Mouse (Mus musculus): ENCODE measurements around the gene Stxbp5. TPM values are rescaled to one million over a fixed set of nuclear protein-coding genes. Genes with fewer than 3 reads are reported as not detected.
A peak's percentile ranks its signal among the peaks of the same experiment; 100 is the strongest.
"Not testable (repeated sequence)": the region's sequence is repeated elsewhere in the genome, so short reads cannot be mapped to it uniquely, and the experiment has no call there.

Gene Stxbp5
- total RNA-seq (2021): 1 to 10 TPM; 7.6 to 9.3 TPM
- long read RNA-seq, experiment 1: 0 reads
- long read RNA-seq, experiment 2, partial matches to known transcripts: 2 of 2 reads
- long read RNA-seq, experiment 2, other reads (novel, unspliced or antisense): 0 of 2 reads

- DNase-seq: peak; percentile 82
These were observed at the start of gene Stxbp5 for GRCm38 (mm10) chr10:9901071-9901696. Stxbp5 (minus strand) TSS chr10:9901079.

- no peak for DNase-seq
These were observed 11.5 kb upstream of the Stxbp5 start for GRCm38 (mm10) chr10:9912395-9912794.

- peak; percentile 30 for DNase-seq
These were observed 7.1 kb upstream of the Stxbp5 start for GRCm38 (mm10) chr10:9907919-9908502.

GRCm38 (mm10) chr10:9907519-9907918 lies 6.6 kb upstream of the Stxbp5 start:
- no peak for DNase-seq

- DNase-seq: no peak
These were observed 5.3 kb upstream of the Stxbp5 start for GRCm38 (mm10) chr10:9906185-9906584.

- DNase-seq: peak; percentile 84
These were observed 889 bp upstream of the Stxbp5 start for GRCm38 (mm10) chr10:9901697-9902239.

GRCm38 (mm10) chr10:9900315-9901070 lies 386 bp downstream of the Stxbp5 start:
- DNase-seq: no peak

- DNase-seq: no peak
These were observed 1.1 kb downstream of the Stxbp5 start for GRCm38 (mm10) chr10:9899816-9900215.

GRCm38 (mm10) chr10:9899086-9899485 lies 1.8 kb downstream of the Stxbp5 start:
- no peak for DNase-seq

GRCm38 (mm10) chr10:9897852-9898251 lies 3.0 kb downstream of the Stxbp5 start:
- no peak for DNase-seq

GRCm38 (mm10) chr10:9893562-9893961 lies 7.3 kb downstream of the Stxbp5 start:
- no peak for DNase-seq

GRCm38 (mm10) chr10:9889651-9890050 lies 11.2 kb downstream of the Stxbp5 start:
- no peak for DNase-seq

GRCm38 (mm10) chr10:9888655-9889054 lies 12.2 kb downstream of the Stxbp5 start:
- no peak for DNase-seq

- DNase-seq: not testable (repeated sequence)
These were observed 19.0 kb downstream of the Stxbp5 start for GRCm38 (mm10) chr10:9881781-9882320.

GRCm38 (mm10) chr10:9880070-9880728 lies 20.7 kb downstream of the Stxbp5 start:
- no peak for DNase-seq

GRCm38 (mm10) chr10:9878821-9879489 lies 21.9 kb downstream of the Stxbp5 start:
- DNase-seq: no peak

- DNase-seq: no peak
These were observed 25.0 kb downstream of the Stxbp5 start for GRCm38 (mm10) chr10:9875905-9876304.

- no peak for DNase-seq
These were observed 28.7 kb downstream of the Stxbp5 start for GRCm38 (mm10) chr10:9872143-9872542.

- DNase-seq: no peak
These were observed 33.9 kb downstream of the Stxbp5 start for GRCm38 (mm10) chr10:9866793-9867579.

GRCm38 (mm10) chr10:9860022-9860421 lies 40.9 kb downstream of the Stxbp5 start:
- no peak for DNase-seq

- no peak for DNase-seq
These were observed 41.4 kb downstream of the Stxbp5 start for GRCm38 (mm10) chr10:9859476-9859875.

Data from gastrocnemius, postnatal 25 days (tissue).